Mouse (Mus musculus) CH12.LX (cell line): ENCODE data around the gene Tmem266.

ENCODE experiments used
- BHLHE40 ChIP-seq: IDR thresholded peaks from 2 replicates; pipeline ENCODE4 v1.6.1; 2011; ENCODE audit warnings: mild to moderate bottlenecking, low read depth, low read length, improper control_type of control experiment
- CTCF ChIP-seq, 2 experiments: IDR thresholded peaks in 1 of 2; conservative IDR thresholded peaks in 1 of 2; 2 replicates each; pipeline ENCODE4 v1.5.1; 2011 to 2012; ENCODE audit warnings: low read depth in 2 of 2, low read length in 2 of 2, improper control_type of control experiment in 1 of 2, inconsistent platforms in 1 of 2, mild to moderate bottlenecking in 1 of 2, moderate library complexity in 1 of 2
- EP300 ChIP-seq: IDR thresholded peaks from 2 replicates; pipeline ENCODE4 v1.6.1; 2011; ENCODE audit warnings: low read length, improper control_type of control experiment
- GABPA ChIP-seq: IDR thresholded peaks from 2 replicates; pipeline ENCODE4 v1.6.1; 2012; ENCODE audit warnings: low read depth, low read length, improper control_type of control experiment, inconsistent platforms; ENCODE audit not compliant: insufficient replicate concordance
- TBP ChIP-seq: conservative IDR thresholded peaks from 2 replicates; pipeline ENCODE4 v1.6.1; 2011; ENCODE audit warnings: low read depth, low read length, improper control_type of control experiment
- ZKSCAN1 ChIP-seq: IDR thresholded peaks from 2 replicates; pipeline ENCODE4 v1.6.1; 2012; ENCODE audit warnings: low read depth, inconsistent platforms, low read length, improper control_type of control experiment, borderline replicate concordance

DNA sequence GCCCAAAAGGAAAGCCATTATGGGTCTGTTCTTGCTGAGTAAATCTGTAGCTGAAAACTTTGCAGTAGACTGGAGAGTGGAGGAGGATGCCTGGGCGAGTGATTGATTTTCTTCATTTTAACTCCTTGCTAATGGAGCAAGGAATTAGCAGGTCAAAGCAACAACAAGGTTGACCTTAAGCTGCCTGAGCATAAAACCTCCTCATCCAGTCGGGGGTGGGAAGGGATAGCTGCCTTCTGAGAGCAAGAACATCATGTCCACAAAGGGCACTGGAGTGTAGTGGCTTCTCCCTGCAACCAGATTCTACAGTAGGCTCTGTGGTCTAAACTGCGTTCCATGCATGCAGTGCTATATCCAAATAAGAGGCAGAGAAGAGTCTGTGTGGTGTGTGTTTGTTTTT lies 41.3 kb downstream of the Tmem266 start:
- no peak for TF ChIP-seq TBP
- TF ChIP-seq BHLHE40: no peak
- TF ChIP-seq CTCF (conservative IDR thresholded peaks at IDR 0.05 in 1 of 2, IDR thresholded peaks at IDR 0.05 in 1 of 2; ENCODE audit: low read depth in 2 of 2, low read length in 2 of 2): no peak
- no peak for TF ChIP-seq ZKSCAN1
- no peak for TF ChIP-seq GABPA
- TF ChIP-seq EP300: no peak
